Comparison of ENCODE assay signal across 10 mouse cellular contexts in genomic region chr11:35452413-35452812, GRCm38 (mm10).
A peak's percentile ranks its signal among the peaks of the same experiment; 100 is the strongest.
DNase-seq lines count a peak whose midpoint lies in the region; ATAC-seq and TF ChIP-seq lines count a peak whose summit lies in the region.
"Had no signal": no experiment of that assay in that cellular context is flagged by ENCODE, and none has a peak within 500 bp of the region (broad histone marks: within the 10 kb centered on the region; RNA-seq: fewer than 3 reads in every experiment).

No protein-coding gene starts in this region.

- no peak overlapping the region for H3K9ac ChIP-seq in liver, postnatal 0 days (replicated peaks)
- no peak overlapping the region for H3K9ac ChIP-seq in liver, embryonic 11.5 days (ENCODE audit: low read depth, low read length)
- H3K9ac ChIP-seq in intestine, embryonic 16.5 days (ENCODE audit: low read depth, low read length) = no peak overlapping the region
- H3K9ac ChIP-seq in midbrain, embryonic 13.5 days (replicated peaks) = no peak overlapping the region
- H3K9ac ChIP-seq: embryonic facial prominence, embryonic 12.5 days; liver, embryonic 13.5 days had no signal

- no peak overlapping the region for H3K27ac ChIP-seq in liver, postnatal 0 days (ENCODE audit: low read depth)
- H3K27ac ChIP-seq in liver, embryonic 11.5 days (ENCODE audit: low read depth, low read length) = no peak overlapping the region
- H3K27ac ChIP-seq in intestine, embryonic 16.5 days (ENCODE audit: low read length) = no peak overlapping the region
- H3K27ac ChIP-seq in midbrain, embryonic 13.5 days = no peak overlapping the region
- H3K27ac ChIP-seq: embryonic facial prominence, embryonic 12.5 days; liver, embryonic 13.5 days had no signal

- H3K36me3 ChIP-seq in liver, postnatal 0 days (replicated peaks; ENCODE audit: insufficient read depth, low read length) = no peaks in the 10 kb centered on the region
- H3K36me3 ChIP-seq in liver, embryonic 11.5 days (ENCODE audit: control insufficient read depth, insufficient read depth, low read length) = no peaks in the 10 kb centered on the region
- no peaks in the 10 kb centered on the region for H3K36me3 ChIP-seq in intestine, embryonic 16.5 days (ENCODE audit: control insufficient read depth, insufficient read depth, low read length)
- H3K36me3 ChIP-seq in midbrain, embryonic 13.5 days = no peaks in the 10 kb centered on the region
- H3K36me3 ChIP-seq: embryonic facial prominence, embryonic 12.5 days; liver, embryonic 13.5 days had no signal

- DNase-seq in adrenal gland, postnatal 10 days = peak; percentile 28
- DNase-seq in adrenal gland, adult 2 months = no peak
- DNase-seq in liver, postnatal 0 days = peak; percentile 20
- DNase-seq in liver, embryonic 11.5 days (ENCODE audit: low spot score) = no peak
- peak; percentile 69 for DNase-seq in embryo, embryonic 9.5 days (ENCODE audit: extremely low spot score)
- DNase-seq in spleen, postnatal 10 days (ENCODE audit: low spot score in 2 of 2) = no peak
- DNase-seq: liver, embryonic 13.5 days had no signal

- H3K27me3 ChIP-seq in liver, postnatal 0 days (ENCODE audit: insufficient read depth, low read length) = no peaks in the 10 kb centered on the region
- H3K27me3 ChIP-seq in liver, embryonic 11.5 days (replicated peaks; ENCODE audit: control insufficient read depth, insufficient read depth, low read length) = no peaks in the 10 kb centered on the region
- no peaks in the 10 kb centered on the region for H3K27me3 ChIP-seq in intestine, embryonic 16.5 days (replicated peaks; ENCODE audit: control insufficient read depth, insufficient read depth, low read length)
- peaks cover 83% of the 10 kb centered on the region for H3K27me3 ChIP-seq in midbrain, embryonic 13.5 days
- H3K27me3 ChIP-seq: liver, embryonic 13.5 days had no signal

- no peak for ATAC-seq in liver, postnatal 0 days
- no peak for ATAC-seq in liver, embryonic 11.5 days (replicated peaks; ENCODE audit: low FRiP score)
- peak; percentile 56 for ATAC-seq in intestine, embryonic 16.5 days
- peak; percentile 68 for ATAC-seq in midbrain, embryonic 13.5 days

- 56% methylated on average over 5 of the region's 5 CpGs for WGBS in liver, postnatal 0 days (ENCODE audit: insufficient replicate concordance)
- WGBS in liver, embryonic 11.5 days = 32% methylated on average over 5 of the region's 5 CpGs
- WGBS in intestine, embryonic 16.5 days = 54% methylated on average over 5 of the region's 5 CpGs
- WGBS in midbrain, embryonic 13.5 days = 21% methylated on average over 5 of the region's 5 CpGs

- H3K4me1 ChIP-seq in liver, postnatal 0 days (ENCODE audit: insufficient read depth) = no peaks in the 10 kb centered on the region
- H3K4me1 ChIP-seq in liver, embryonic 11.5 days (replicated peaks; ENCODE audit: control insufficient read depth, insufficient read depth, low read length) = no peaks in the 10 kb centered on the region
- H3K4me1 ChIP-seq in intestine, embryonic 16.5 days (ENCODE audit: control insufficient read depth, insufficient read depth, low read length) = peaks cover 7% of the 10 kb centered on the region; the same call in 1 of the 2 replicates
- H3K4me1 ChIP-seq in midbrain, embryonic 13.5 days (replicated peaks) = peaks cover 31% of the 10 kb centered on the region
- H3K4me1 ChIP-seq: liver, embryonic 13.5 days had no signal

- H3K4me2 ChIP-seq in liver, postnatal 0 days (ENCODE audit: low read depth, low read length) = no peak overlapping the region
- H3K4me2 ChIP-seq in liver, embryonic 11.5 days = no peak overlapping the region
- H3K4me2 ChIP-seq in intestine, embryonic 16.5 days (ENCODE audit: low read depth, low read length) = no peak overlapping the region
- no peak overlapping the region for H3K4me2 ChIP-seq in midbrain, embryonic 13.5 days (replicated peaks)
- H3K4me2 ChIP-seq: embryonic facial prominence, embryonic 12.5 days; liver, embryonic 13.5 days had no signal

- peak; percentile 50; the same call in 1 of the 2 replicates for TF ChIP-seq CTCF in liver, postnatal 0 days (IDR thresholded peaks at IDR 0.05; ENCODE audit: low read depth)

- H3K4me3 ChIP-seq in liver, postnatal 0 days (ENCODE audit: low read depth, low read length) = no peak overlapping the region
- no peak overlapping the region for H3K4me3 ChIP-seq in liver, embryonic 11.5 days (ENCODE audit: low read depth, low read length)
- no peak overlapping the region for H3K4me3 ChIP-seq in intestine, embryonic 16.5 days (ENCODE audit: low read length)
- no peak overlapping the region for H3K4me3 ChIP-seq in midbrain, embryonic 13.5 days (replicated peaks)
- H3K4me3 ChIP-seq: embryonic facial prominence, embryonic 12.5 days; liver, embryonic 13.5 days had no signal

- H3K9me3 ChIP-seq in liver, postnatal 0 days (ENCODE audit: low read length) = no peaks in the 10 kb centered on the region
- no peaks in the 10 kb centered on the region for H3K9me3 ChIP-seq in liver, embryonic 11.5 days (ENCODE audit: control insufficient read depth, low read length)
- H3K9me3 ChIP-seq in intestine, embryonic 16.5 days (ENCODE audit: control insufficient read depth, low read length) = no peaks in the 10 kb centered on the region
- H3K9me3 ChIP-seq in midbrain, embryonic 13.5 days = no peaks in the 10 kb centered on the region
- H3K9me3 ChIP-seq: embryonic facial prominence, embryonic 12.5 days; liver, embryonic 13.5 days had no signal

- no peak for TF ChIP-seq EP300 in liver, postnatal 0 days (IDR thresholded peaks at IDR 0.05; ENCODE audit: low read depth)

Comparison
In these comparisons a context has a peak if more than half of its experiments do, and no peak if none do; other contexts are left out.
1. DNase-seq: peak in adrenal gland, postnatal 10 days (single experiment), liver, postnatal 0 days (single experiment) and embryo, embryonic 9.5 days (single experiment); none in adrenal gland, adult 2 months (single experiment), liver, embryonic 11.5 days (single experiment) and spleen, postnatal 10 days (0 of 2).
2. ATAC-seq: peak in intestine, embryonic 16.5 days (single experiment) and midbrain, embryonic 13.5 days (single experiment); none in liver, postnatal 0 days (single experiment) and liver, embryonic 11.5 days (single experiment).